Mouse (Mus musculus) frontal cortex, postnatal 14 days (tissue): Measurements from ENCODE around the gene Fosl2.
A peak's percentile ranks its signal among the peaks of the same experiment; 100 is the strongest.

Experiments used
- DNase-seq, 2 experiments: peaks; one replicate each; pipeline ENCODE4 v3.0.0; 2022; ENCODE audit warnings: low spot score in 2 of 2

Gene Fosl2

DNA sequence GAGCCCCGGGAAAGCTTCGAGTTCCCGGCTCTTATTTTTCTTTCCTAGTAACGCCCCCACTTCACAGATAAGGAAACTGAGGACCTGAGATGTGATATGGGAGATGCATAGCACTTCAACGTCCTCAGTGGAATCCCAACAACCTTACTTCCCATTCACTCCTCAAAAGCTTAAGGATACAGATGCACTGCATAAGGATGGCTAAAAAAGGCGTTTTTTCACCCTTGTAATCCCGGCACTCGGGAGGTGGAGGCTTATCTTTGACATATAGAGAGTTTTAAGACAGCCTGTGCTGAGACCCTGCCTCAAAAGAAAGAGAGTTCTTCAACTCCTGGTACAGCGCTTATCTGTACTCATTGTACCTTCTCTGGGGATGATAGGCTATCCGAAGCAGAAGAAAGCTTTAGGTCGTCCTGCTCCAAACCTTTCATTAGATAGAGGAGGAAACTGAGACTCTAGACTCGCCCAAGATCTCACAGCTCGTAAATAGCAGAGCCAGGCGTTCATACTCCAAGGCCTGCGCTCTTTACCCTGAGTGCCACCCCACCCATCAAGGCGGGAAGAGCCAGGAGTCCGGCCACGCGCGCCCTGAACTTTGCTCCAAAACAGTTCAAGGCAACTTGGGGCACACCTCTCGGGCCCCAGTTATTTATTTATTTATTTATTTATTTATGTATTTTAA is 1.4 kb upstream of the Fosl2 start:
- no peak for DNase-seq

- no peak for DNase-seq
Measured at GRCm38 (mm10) chr5:32134903-32135335, 682 bp upstream of the Fosl2 start.

DNA sequence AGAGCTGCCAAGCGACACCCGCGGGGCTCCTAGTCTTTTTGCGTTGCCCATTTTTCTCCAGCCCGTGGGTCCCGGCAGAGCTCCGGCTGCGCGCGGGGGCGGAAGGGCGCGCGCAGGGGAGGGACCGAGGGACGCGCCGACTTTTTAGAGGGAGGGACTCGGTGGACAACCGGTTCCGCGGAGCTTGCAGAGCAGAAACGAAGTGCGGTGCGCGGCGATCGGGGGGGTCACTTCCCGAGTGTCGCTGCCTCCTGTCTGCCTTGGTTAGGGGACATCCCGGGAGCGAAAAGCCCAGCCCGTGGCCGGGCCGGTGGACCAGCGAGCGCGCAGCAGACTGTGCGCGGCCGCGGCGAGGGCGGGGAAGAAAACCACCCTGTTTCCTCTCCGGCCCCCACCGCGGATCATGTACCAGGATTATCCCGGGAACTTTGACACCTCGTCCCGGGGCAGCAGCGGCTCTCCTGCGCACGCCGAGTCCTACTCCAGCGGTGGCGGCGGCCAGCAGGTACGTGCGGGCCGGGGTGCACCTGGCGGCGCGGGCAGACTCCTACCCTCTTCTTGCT is 781 bp downstream of the Fosl2 start:
- DNase-seq: peak; percentile 41 to 56

GRCm38 (mm10) chr5:32137106-32137522 is 1.5 kb downstream of the Fosl2 start:
- no peak for DNase-seq

DNA sequence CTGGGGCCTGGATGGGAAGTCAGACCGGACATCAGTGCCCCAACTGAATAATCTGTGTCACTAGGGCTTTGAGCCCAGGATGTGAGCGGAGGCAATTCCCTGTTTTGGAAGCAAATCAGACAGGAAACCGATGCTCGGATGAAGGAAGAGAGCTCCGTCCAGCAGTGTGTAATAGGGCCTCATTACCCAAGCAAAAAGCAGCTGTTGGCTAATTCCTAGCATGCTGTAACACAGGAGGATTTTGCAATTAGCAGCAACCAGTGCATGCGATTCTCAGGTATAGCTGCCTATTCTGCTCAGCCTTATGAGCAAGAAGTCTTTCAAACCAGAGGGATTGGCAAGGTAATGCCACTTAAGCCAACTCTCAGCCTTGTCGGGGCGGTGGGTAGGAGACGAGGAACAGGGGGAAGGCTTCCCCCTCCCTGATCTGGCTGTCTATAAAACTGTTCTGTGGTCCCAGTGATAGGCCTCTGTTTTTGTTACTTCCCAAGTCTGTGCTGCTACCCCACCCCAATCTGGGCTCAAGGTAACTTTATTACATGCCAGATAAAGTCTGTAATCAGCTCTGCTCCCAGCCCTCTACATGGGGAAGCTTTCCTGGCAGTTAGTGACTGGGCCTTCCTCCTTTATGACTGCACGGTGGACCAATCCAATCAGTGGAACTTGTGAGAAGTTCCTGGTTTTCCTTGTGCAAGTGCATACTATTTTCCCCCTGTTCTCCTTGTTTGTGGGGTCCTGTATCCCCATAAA is 3.0 kb downstream of the Fosl2 start:
- no peak for DNase-seq

DNA sequence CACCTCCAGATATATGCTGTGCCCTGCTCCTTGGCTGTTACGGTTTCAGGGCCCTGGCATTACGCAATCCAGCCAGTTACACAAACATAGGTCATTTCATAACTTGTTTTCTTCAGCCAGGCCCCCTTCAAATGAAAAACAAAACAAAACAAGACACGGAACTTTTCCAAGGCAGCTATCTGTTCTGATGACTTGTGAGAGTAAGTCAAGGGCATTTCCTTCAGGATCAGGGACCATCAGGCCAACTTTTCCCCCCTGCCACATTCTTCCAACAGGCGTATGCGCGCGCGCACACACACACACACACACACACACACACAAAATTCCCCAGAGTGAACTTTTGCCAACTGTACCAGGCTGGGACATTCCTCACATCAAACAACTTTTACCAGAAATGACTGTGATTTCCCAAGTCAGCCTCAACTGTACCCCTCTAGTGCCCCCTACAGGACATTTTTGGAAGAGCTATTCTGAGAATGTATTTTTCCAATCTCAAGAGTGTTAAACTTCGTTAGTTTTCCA is 4.0 kb downstream of the Fosl2 start:
- no peak for DNase-seq

DNA sequence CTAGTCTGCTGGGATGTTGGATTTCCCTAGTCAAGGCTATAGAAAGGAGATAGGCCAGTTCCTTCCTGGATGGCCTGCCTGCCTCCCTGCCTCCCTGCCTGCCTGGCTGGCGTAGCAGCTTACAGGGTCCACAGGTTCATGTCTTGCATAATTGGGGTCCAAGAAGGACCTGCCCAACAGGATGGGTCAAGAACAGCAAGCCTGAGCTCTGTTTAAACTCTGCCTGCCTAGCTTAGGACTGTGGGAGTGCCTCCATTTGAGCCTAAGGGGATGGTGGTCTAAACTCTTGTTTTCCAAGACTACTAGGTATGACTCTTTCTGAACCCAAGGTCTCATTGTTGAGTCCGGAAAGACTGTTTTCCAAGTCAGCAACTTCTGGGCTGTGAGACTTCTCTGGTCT is 6.3 kb downstream of the Fosl2 start:
- DNase-seq: no peak

DNA sequence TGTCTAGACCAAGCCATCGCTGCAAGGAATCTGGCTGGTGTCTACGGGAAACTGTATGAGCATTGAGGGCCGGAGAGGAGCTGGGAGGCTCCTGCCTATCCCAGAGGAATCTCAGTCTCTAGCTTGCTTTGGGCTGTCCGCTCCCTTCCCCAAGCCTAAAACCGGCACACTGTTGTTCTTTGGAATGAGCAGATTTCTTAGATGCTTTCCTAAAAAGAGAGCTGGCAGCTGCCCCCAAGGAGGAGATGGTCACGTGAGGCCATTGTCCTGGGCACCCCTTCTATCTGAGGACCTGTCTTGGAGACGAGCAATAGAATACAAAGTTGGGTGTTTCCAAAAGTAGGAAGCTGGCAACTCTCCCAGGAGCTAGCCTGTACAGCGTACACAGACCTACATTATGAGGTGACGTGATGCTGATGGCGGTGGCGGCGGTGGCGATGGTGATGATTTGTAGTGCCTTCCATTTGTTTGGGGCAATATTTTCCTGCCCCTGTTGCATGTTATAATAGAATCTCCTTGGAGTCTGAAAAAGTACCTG is 7.9 kb downstream of the Fosl2 start:
- no peak for DNase-seq

- DNase-seq: no peak
Measured at GRCm38 (mm10) chr5:32146281-32146680, 10.7 kb downstream of the Fosl2 start.

GRCm38 (mm10) chr5:32148593-32148992 is 13.0 kb downstream of the Fosl2 start:
- no peak for DNase-seq

DNA sequence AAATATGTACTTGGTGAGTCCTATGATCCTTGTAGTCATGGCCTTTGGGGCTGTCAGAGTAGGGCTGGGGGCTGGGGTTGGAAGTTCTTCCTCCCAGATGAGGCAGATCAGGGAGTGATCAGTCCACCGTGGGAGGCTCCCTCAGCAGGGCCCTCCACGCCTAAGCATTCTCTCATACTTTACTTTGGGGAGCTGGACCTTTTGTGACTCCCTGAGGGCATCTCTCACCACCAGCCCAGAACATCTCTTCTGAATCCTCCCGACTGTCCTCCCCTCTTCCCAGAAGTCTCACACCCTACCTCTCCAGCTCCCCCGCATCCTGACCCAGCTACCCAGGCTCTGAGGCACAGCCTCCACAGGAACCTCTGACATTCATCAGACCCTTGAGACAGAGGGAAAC is 15.6 kb downstream of the Fosl2 start:
- no peak for DNase-seq

GRCm38 (mm10) chr5:32152725-32153417 is 17.3 kb downstream of the Fosl2 start:
- DNase-seq: no peak

DNA sequence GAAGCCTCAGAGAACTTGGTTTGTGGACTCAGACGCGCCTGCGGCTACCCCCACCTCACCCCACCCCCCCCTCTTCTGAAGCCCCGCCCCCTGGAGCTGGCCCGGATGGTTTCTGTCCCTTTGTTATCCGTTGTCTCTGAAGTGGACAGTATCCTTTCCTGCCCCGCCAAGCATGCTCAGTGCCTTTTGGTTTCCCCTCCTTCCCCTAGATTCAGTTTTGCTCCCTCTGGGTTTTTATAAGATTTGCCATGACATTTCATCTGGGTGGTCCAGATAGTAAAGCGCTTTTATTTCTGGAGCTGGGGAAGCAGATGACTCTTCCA is 17.8 kb downstream of the Fosl2 start:
- no peak for DNase-seq

DNA sequence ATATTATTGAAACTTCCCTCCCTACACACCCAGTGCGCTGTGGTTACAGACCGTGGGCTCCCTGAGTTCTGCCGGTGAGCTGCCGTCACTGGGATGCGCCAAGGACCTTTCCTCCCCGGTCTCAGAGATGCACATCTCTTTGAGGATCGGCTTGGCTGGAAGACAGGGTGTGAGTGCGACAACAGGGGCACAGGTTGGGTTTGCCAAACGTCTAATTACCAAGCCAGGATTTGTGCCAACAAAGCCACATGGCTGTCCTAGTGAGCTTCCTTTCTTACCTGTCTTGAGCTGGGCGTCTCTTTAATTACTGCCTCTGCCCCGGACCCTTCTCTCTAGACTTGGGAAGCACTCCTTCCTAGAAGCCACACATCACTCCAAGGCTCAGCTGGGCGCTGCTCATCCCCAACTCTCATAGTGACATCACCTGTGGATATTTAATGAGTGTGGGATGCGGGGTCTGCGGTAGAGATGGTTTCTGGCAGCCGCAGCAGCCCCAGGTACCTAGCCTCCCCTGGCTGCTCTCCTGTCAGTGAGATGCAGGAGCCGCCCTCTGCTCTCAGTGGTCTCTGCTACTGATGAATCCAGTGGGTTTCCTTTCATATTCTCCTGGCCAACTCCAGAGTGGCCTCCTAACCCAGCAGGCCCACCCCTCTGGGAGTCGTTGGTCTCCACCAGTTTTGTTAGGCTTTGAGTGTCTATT is 18.3 kb downstream of the Fosl2 start:
- DNase-seq: no peak

- no peak for DNase-seq
Measured at GRCm38 (mm10) chr5:32154931-32155688, 19.5 kb downstream of the Fosl2 start.

DNA sequence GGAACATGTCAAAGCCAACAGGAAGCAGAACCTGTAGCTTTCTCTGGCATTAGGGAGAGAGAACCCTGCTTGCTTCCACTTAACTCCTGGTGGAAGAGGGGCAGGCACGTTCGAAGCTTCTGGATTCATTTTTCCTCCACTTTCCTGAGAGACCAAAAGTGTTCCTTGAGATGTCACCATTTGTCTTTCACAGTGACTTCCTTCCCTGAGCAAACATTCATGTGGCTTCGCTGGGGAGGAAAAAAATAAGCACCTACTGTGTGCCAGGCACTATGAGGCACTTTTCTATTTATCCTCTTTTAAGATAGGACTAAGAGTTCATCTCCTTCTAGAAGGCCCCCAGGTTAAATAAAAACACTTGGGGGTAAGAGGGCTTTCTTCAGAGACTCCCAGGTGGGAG is 20.3 kb downstream of the Fosl2 start:
- no peak for DNase-seq

GRCm38 (mm10) chr5:32163478-32164043 is 28.0 kb downstream of the Fosl2 start:
- no peak for DNase-seq

- no peak for DNase-seq
Measured at GRCm38 (mm10) chr5:32172188-32172587, 36.6 kb downstream of the Fosl2 start.

DNA sequence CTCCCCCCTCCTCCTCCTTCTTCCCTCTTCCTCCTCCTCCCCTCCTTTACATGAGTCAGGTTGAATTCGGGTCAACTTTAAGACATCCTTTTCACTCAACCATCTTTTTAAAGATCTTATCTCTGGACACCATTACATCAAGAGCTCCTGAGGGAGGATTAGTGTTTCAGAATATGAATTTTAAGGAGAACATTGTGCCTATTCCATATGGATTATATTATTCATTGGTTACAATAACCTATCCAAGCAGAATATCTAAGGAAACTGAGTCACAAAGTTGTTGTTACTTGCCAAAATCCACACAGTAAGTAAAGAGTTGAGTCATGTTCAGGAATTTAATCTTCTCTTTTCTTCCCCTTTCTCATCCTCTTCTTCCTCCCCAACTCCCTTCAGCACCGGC is 41.2 kb downstream of the Fosl2 start:
- no peak for DNase-seq

GRCm38 (mm10) chr5:32177737-32178136 is 42.1 kb downstream of the Fosl2 start:
- DNase-seq: no peak
